Mouse (Mus musculus) cerebellum, adult 2 months (tissue): ENCODE results near the gene Ttc23l. TPM values are rescaled to one million over a fixed set of nuclear protein-coding genes. Genes with fewer than 3 reads are reported as not detected.

Source experiments
- DNase-seq, 2 experiments: peaks; one replicate each; pipeline ENCODE4 v3.0.0; 2021
- H3K27ac ChIP-seq: fragments of 200-500 bp; 2 replicates; pipeline ENCODE4 v1.5.1; 2012; ENCODE audit warnings: low read length, control low read depth, inconsistent platforms; ENCODE audit not compliant: insufficient read depth
- H3K27me3 ChIP-seq: fragments of 200-500 bp; 2 replicates; pipeline ENCODE4 v1.6.1; 2012; ENCODE audit warnings: inconsistent platforms, mild to moderate bottlenecking, low read length, moderate library complexity; ENCODE audit not compliant: control insufficient read depth, insufficient read depth
- H3K4me1 ChIP-seq: fragments of 200-500 bp; 2 replicates; pipeline ENCODE4 v1.6.1; 2011; ENCODE audit warnings: low read length; ENCODE audit not compliant: control insufficient read depth, insufficient read depth
- H3K4me3 ChIP-seq: fragments of 200-500 bp; replicated peaks from 2 replicates; pipeline ENCODE3; 2011; ENCODE audit warnings: mild to moderate bottlenecking, low read depth, low read length, control low read depth; ENCODE audit not compliant: insufficient read depth
- CTCF ChIP-seq: fragments of 200-500 bp; IDR thresholded peaks from 2 replicates; pipeline ENCODE4 v1.5.1; 2011; ENCODE audit warnings: low read depth, mild to moderate bottlenecking, control low read depth, low read length, moderate library complexity, borderline replicate concordance; ENCODE audit not compliant: insufficient read depth
- POLR2A ChIP-seq: fragments of 200-500 bp; IDR thresholded peaks from 2 replicates; pipeline ENCODE4 v1.6.1; 2011; ENCODE audit warnings: low read length, control low read depth, borderline replicate concordance; ENCODE audit not compliant: insufficient read depth
- WGBS: fragments of 180-500 bp; shearing (Covaris S2); methylation state at CpG from one replicate; pipeline ENCODE4 v1.1.7; 2018; 5-methylcytosine and 5-hydroxymethylcytosine counted together
- polyA plus RNA-seq: library from polyadenylated mRNA; depleted of rRNA; stranded (reverse); fragments of >200 nt; gene quantifications from 2 replicates; pipeline ENCODE4 v1.2.3, GENCODE M21; 2012; rRNA removed

The Ttc23l gene
- not detected in 2 replicates for polyA plus RNA-seq

DNA sequence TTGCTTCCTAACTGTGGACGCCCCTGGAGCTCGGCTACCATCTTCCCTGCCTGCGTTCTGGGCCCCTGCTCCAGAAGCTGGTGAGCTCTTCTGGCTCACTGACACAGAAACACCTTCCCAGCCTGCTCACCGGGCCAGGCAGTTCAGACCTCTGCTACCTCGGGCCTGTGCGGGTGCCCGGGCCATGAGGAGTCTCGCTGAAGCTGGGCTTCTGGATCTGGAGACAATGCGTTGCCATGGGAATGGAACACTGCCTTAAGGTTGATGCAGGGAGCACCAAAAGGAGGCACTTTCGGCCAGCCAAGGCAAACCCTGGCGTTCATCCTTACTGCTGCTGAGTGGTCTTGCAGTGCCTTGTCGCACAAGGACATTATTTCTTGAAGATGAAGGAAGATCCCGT lies at the start of gene Ttc23l:
TSS of gene Ttc23l (minus strand) at position 204 of the 400 bp plus-strand sequence.
- WGBS: 73% methylated on average over 13 of the region's 13 CpGs
- DNase-seq: no peak
- no peak for TF ChIP-seq POLR2A
- TF ChIP-seq CTCF: no peak
- Histone ChIP-seq H3K4me3 (no peak within 1 kb of the TSS), H3K27ac (no peak within 1 kb of the TSS), H3K27me3 (no peaks in the 10 kb centered on the region), H3K4me1 (no peaks in the 10 kb centered on the region)

DNA sequence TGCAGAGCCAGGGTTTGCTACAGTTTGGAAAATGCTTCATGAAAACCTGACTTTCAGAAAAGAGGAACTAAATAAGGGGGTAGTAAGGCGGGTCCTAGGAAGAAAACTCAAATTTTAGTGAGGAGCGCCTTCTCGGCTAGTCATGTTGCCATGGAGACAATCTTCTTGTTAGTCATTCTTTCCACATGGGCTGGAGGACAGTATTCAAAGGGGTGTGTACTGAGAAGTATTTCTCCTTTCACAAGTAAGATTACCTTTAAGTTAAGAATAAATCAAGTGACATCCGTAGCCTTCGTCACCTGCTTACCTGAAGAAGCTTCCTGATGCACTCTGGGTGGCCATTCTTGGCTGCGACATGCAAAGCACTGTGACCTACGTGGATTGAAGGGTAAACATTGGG lies 40.9 kb upstream of the Ttc23l start:
- WGBS: 78% methylated on average over 7 of the region's 7 CpGs
- no peak for DNase-seq
- Histone ChIP-seq H3K27ac (no peak overlapping the region), H3K27me3 (no peaks in the 10 kb centered on the region), H3K4me1 (no peaks in the 10 kb centered on the region), H3K4me3 (no peak overlapping the region)
- no peak for TF ChIP-seq CTCF
- TF ChIP-seq POLR2A: no peak

DNA sequence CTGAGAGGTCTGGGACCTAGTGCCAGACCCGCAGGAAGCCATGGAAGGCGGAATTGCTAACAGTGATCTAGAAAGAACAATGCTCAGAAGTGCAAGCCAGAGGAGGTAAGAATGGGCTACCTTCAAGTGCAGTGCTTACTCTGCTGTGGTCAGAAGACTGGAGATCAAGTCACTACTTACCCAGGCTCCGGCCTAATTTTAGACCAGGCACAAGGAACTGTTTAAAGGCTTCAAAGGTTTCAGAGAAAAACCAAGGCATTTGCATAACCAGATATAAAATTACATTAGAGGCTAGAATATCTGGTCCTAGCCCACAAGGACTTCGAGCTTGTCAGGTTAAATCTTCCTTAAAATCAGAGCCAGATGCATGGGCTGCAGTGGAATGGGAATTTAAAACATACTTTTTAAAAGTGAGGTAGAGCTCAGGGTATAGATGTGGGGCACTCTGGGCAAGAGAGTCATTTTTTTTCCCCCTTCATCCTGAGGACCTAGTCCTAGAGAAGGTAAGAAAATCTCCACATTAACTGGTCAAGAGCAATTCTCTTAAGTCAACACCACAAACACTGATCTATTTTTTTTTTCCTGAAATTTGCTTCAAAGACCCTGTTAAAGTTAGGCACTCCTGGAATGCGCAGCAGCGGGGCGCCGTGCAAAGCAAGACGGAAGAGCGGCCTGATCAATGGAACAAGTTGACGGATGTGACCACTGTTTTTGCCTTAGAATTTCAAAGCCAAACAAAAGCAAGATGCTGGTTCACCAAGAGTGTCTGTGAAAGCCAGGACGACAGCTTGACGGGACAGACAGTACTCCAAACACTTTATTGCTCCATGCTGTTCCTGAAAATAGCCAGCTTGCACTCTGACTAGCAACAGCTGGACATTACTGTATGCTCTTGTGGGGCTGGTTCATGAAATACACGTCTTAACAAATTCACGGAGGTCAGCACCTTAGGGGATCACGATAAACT lies 40.1 kb upstream of the Ttc23l start:
- TF ChIP-seq POLR2A (no peak), CTCF (no peak)
- Histone ChIP-seq H3K4me1 (no peaks in the 10 kb centered on the region), H3K4me3 (no peak overlapping the region), H3K27ac (no peak overlapping the region), H3K27me3 (no peaks in the 10 kb centered on the region)
- no peak for DNase-seq
- WGBS: 69% methylated on average over 16 of the region's 16 CpGs

DNA sequence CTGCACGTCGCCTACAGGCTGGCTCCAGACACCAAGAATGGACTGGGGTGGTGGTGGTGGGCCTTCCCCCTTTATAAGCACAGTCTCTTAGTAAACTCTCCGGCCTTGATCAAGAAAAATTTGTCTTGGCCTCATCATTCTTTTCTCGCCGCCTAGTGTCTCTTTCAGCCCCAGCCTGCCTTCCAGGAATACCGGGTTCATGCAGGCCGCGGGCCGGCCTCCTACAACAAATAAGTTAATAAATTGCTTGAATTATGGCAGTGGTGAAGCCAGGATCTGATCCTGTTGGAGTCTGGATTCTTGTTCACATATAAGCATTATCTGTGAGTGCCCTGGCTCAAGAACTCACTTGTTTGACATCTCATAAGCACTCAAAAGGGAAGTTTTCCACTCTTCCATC lies 38.4 kb upstream of the Ttc23l start:
- H3K4me3 ChIP-seq: no peak overlapping the region
- no peaks in the 10 kb centered on the region for H3K27me3 ChIP-seq
- H3K4me1 ChIP-seq: no peaks in the 10 kb centered on the region
- no peak for DNase-seq
- no peak for TF ChIP-seq CTCF
- TF ChIP-seq POLR2A: no peak
- WGBS: 96% methylated on average over 9 of the region's 9 CpGs
- no peak overlapping the region for H3K27ac ChIP-seq

DNA sequence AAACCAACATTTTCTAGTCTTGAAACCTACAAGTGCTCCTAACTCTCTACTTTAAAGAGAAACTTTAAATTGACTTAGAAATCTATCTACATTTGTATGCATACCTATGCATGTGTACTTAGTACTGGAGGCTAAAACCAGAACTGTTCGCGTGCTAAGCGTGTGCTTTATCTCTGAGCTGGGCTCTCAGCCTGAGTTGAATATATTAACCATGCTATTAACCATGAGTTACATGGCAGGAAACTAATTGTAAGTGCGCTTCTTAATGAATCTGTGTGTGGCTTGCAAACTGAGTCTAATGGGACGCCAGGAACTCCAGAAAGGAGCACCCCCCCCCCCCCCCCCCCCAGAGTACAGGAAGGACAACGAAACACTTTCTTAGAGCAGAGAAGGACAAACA lies 36.9 kb upstream of the Ttc23l start:
- WGBS: 88% methylated on average over 6 of the region's 6 CpGs
- TF ChIP-seq CTCF (no peak), POLR2A (no peak)
- Histone ChIP-seq H3K4me3 (no peak overlapping the region), H3K27me3 (no peaks in the 10 kb centered on the region), H3K4me1 (no peaks in the 10 kb centered on the region), H3K27ac (no peak overlapping the region)
- DNase-seq: no peak

DNA sequence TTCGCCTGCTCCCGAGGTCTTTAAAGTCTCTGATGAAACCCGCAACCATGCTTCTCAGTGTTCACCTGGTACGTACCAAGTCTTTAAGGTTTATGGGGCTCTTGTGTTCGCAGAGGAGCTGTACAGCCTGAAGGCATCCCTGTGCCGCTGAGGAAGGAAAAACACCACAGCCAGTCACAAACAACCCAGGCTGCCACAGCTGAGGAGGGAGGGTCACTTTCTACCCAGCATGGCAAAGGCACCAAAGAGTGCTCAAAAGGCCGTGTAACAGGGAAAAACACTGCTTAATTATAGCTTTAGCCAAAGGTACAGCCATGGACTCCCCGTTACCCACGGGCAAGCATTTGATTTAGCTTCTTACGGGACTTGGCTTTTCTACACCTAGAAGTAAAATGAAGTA lies 36.4 kb upstream of the Ttc23l start:
- H3K27ac ChIP-seq: no peak overlapping the region
- H3K4me3 ChIP-seq: no peak overlapping the region
- no peak for TF ChIP-seq CTCF
- TF ChIP-seq POLR2A: no peak
- no peak for DNase-seq
- no peaks in the 10 kb centered on the region for H3K27me3 ChIP-seq
- no peaks in the 10 kb centered on the region for H3K4me1 ChIP-seq
- WGBS: 91% methylated on average over 10 of the region's 10 CpGs

DNA sequence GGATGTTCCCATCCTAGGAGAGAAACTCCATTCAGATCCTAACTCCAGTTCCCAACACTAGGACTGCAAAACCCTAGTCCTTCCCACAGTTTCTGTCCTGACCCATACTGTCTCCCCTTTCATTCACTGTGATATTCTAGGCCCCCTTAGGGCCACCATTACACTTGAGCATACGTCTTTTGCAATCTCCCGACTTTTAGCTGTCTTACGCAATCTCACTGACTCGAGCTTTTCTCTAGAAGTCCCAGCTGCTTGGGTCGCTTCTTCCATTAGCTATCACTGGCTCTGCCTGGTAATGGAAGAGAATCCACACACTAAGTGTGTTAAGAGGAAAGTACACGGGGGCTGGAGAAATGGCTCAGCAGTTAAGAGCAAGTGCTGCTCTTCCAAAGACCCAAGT lies 34.6 kb upstream of the Ttc23l start:
- H3K27me3 ChIP-seq: no peaks in the 10 kb centered on the region
- no peaks in the 10 kb centered on the region for H3K4me1 ChIP-seq
- no peak overlapping the region for H3K27ac ChIP-seq
- no peak overlapping the region for H3K4me3 ChIP-seq
- 91% methylated on average over 6 of the region's 6 CpGs for WGBS
- TF ChIP-seq CTCF: no peak
- TF ChIP-seq POLR2A: no peak
- DNase-seq: no peak

DNA sequence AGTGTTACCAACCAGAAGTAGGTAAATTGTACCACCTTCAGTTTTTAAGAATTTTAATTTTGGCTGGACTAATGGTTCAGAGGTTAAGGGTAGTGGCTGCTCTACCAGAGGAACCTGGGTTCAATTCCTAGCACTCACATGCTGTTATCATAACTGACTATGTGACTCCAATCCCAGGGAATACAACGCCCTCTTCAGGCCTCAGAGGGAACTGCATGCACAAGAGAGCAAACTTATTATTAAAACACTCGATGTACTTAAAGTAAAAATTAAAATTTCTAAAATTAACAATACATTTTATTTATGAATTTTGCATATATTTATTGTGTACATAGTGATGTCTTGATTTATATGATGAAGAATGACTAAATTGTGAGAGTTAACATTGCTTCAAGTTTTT lies 28.1 kb upstream of the Ttc23l start:
- Histone ChIP-seq H3K4me3 (no peak overlapping the region), H3K27me3 (no peaks in the 10 kb centered on the region), H3K4me1 (no peaks in the 10 kb centered on the region), H3K27ac (no peak overlapping the region)
- whole genome bisulfite sequencing: 89% methylated on average over 2 of the region's 2 CpGs
- no peak for TF ChIP-seq CTCF
- DNase-seq: no peak
